Mouse (Mus musculus) neutrophil, adult 83 days (primary cell): ENCODE measurements around the gene Rassf3. TPM values are rescaled to one million over a fixed set of nuclear protein-coding genes. Genes with fewer than 3 reads are reported as not detected.

Source experiments
- total RNA-seq, 2 experiments: library from RNA; stranded (reverse); gene quantifications; one replicate each; pipeline ENCODE4 v1.2.4; 2023

The Rassf3 gene
- 100 to 1,000 TPM; 149 to 179 TPM for total RNA-seq

GRCm38 (mm10) chr10:121476190-121476967 is at the start of gene Rassf3:
Gene Rassf3 (minus strand): TSS chr10:121476347.

GRCm38 (mm10) chr10:121364801-121365564 is 111.2 kb downstream of the Rassf3 start, which contains the start of gene Gns:
Gene Gns (plus strand): TSS chr10:121365090.

Other genes starting within 250 kb of the Rassf3 start
- 1 to 10 TPM in 1 of 2 experiments, under 1 TPM in 1; 0.72 to 1.1 TPM for gene Tbc1d30, start 125.1 kb downstream of the Rassf3 start, total RNA-seq
- gene Gns, start 111.3 kb downstream of the Rassf3 start, total RNA-seq = 10 to 100 TPM; 85.9 to 92.8 TPM
- 10 to 100 TPM; 40.3 to 42.3 TPM for gene Tbk1, start 110.4 kb upstream of the Rassf3 start, total RNA-seq
- 10 to 100 TPM; 20.8 to 25.9 TPM for gene Xpot, start 150.0 kb upstream of the Rassf3 start, total RNA-seq
- gene D930020B18Rik, start 165.2 kb upstream of the Rassf3 start, total RNA-seq = not detected